Mouse (Mus musculus) cerebellum, adult 2 months (tissue): ENCODE measurements around the gene Ell2.

Source experiments
- CTCF ChIP-seq: fragments of 200-500 bp; IDR thresholded peaks from 2 replicates; pipeline ENCODE4 v1.5.1; 2011; ENCODE audit warnings: low read depth, mild to moderate bottlenecking, control low read depth, low read length, moderate library complexity, borderline replicate concordance; ENCODE audit not compliant: insufficient read depth
- POLR2A ChIP-seq: fragments of 200-500 bp; IDR thresholded peaks from 2 replicates; pipeline ENCODE4 v1.6.1; 2011; ENCODE audit warnings: low read length, control low read depth, borderline replicate concordance; ENCODE audit not compliant: insufficient read depth

- no peak for TF ChIP-seq POLR2A
- no peak for TF ChIP-seq CTCF
Observed at GRCm38 (mm10) chr13:75741736-75742729, 35.5 kb downstream of the Ell2 start.
